Mouse (Mus musculus) spleen, adult 2 months (tissue): ENCODE measurements at regions not wholly inside any gene's neighbourhood (a gene's known extent, or its start where the extent isn't known, plus 50 kb on each side); places are given as distances from the start of the nearest gene placed in this dataset.

Experiments used
- DNase-seq, 2 experiments: peaks; one replicate each; pipeline versions ENCODE4 v3.0.0 to v3.0.0-alpha.2; 2012 to 2021; ENCODE audit warnings: low spot score in 2 of 2, low read depth in 1 of 2
- H3K27ac ChIP-seq: fragments of 200-500 bp; 2 replicates; pipeline ENCODE4 v1.5.1; 2012; ENCODE audit warnings: low read length, inconsistent platforms; ENCODE audit not compliant: insufficient read depth
- H3K27me3 ChIP-seq: fragments of 200-500 bp; 2 replicates; pipeline ENCODE4 v1.6.1; 2012; ENCODE audit warnings: mild to moderate bottlenecking, moderate library complexity, low read length, inconsistent platforms; ENCODE audit not compliant: control insufficient read depth, insufficient read depth
- H3K36me3 ChIP-seq: fragments of 200-500 bp; 2 replicates; pipeline ENCODE4 v1.6.1; 2012; ENCODE audit warnings: mild to moderate bottlenecking, low read length, inconsistent platforms; ENCODE audit not compliant: control insufficient read depth, insufficient read depth
- H3K4me1 ChIP-seq: fragments of 200-500 bp; 2 replicates; pipeline ENCODE4 v1.6.1; 2011; ENCODE audit warnings: inconsistent platforms; ENCODE audit not compliant: control insufficient read depth, insufficient read depth, insufficient read length
- H3K4me3 ChIP-seq: fragments of 200-500 bp; 2 replicates; pipeline ENCODE4 v1.5.1; 2011; ENCODE audit warnings: mild to moderate bottlenecking, inconsistent platforms; ENCODE audit not compliant: insufficient read depth, insufficient read length; ENCODE audit errors: extremely low read depth
- CTCF ChIP-seq: fragments of 200-500 bp; IDR thresholded peaks from 2 replicates; pipeline ENCODE4 v1.5.1; 2011; ENCODE audit warnings: mild to moderate bottlenecking, inconsistent platforms; ENCODE audit not compliant: insufficient read depth, insufficient read length, insufficient replicate concordance; ENCODE audit errors: extremely low read depth
- POLR2A ChIP-seq: fragments of 200-500 bp; IDR thresholded peaks from 2 replicates; pipeline ENCODE4 v1.6.1; 2011; ENCODE audit warnings: low read depth, low read length, inconsistent platforms
- WGBS: fragments of 180-500 bp; shearing (Covaris S2); methylation state at CpG from one replicate; pipeline ENCODE4 v1.1.7; 2018; 5-methylcytosine and 5-hydroxymethylcytosine counted together

GRCm38 (mm10) chr14:120660321-120660781 lies 182.1 kb downstream of the Rap2a start:
- WGBS = 74% methylated on average over 6 of the region's 6 CpGs
- no peak for DNase-seq

GRCm38 (mm10) chr14:120661111-120661510 lies 182.9 kb downstream of the Rap2a start:
- TF ChIP-seq CTCF (no peak), POLR2A (no peak)
- Histone ChIP-seq H3K4me1 (no peaks in the 10 kb centered on the region), H3K36me3 (no peaks in the 10 kb centered on the region), H3K27ac (no peak overlapping the region), H3K4me3 (no peak overlapping the region), H3K27me3 (no peaks in the 10 kb centered on the region)
- no peak for DNase-seq
- 77% methylated on average over 5 of the region's 5 CpGs for WGBS

More at GRCm38 (mm10) chr14:120660321-120660781, 182.1 kb downstream of the Rap2a start:
- Histone ChIP-seq H3K4me1 (no peaks in the 10 kb centered on the region), H3K36me3 (no peaks in the 10 kb centered on the region), H3K27me3 (no peaks in the 10 kb centered on the region), H3K4me3 (no peak overlapping the region), H3K27ac (no peak overlapping the region)
- TF ChIP-seq CTCF (no peak), POLR2A (no peak)

- no peak for TF ChIP-seq POLR2A
- H3K4me1 ChIP-seq = no peaks in the 10 kb centered on the region
- no peaks in the 10 kb centered on the region for H3K36me3 ChIP-seq
- no peaks in the 10 kb centered on the region for H3K27me3 ChIP-seq
- 71% methylated on average over 5 of the region's 5 CpGs for WGBS
- H3K27ac ChIP-seq = no peak overlapping the region
- no peak overlapping the region for H3K4me3 ChIP-seq
- DNase-seq = no peak
Measured at GRCm38 (mm10) chr14:120669665-120670064, 191.4 kb downstream of the Rap2a start.

GRCm38 (mm10) chr14:120675752-120676151 lies 197.5 kb downstream of the Rap2a start:
- no peak for DNase-seq
- Histone ChIP-seq H3K4me3 (no peak overlapping the region), H3K4me1 (no peaks in the 10 kb centered on the region), H3K27ac (no peak overlapping the region), H3K27me3 (no peaks in the 10 kb centered on the region), H3K36me3 (no peaks in the 10 kb centered on the region)
- no peak for TF ChIP-seq CTCF
- TF ChIP-seq POLR2A = no peak
- WGBS = 81% methylated on average over 2 of the region's 2 CpGs

GRCm38 (mm10) chr14:120678533-120678932 lies 200.3 kb downstream of the Rap2a start:
- no peaks in the 10 kb centered on the region for H3K27me3 ChIP-seq
- TF ChIP-seq POLR2A = no peak
- no peak for TF ChIP-seq CTCF
- DNase-seq = no peak
- H3K27ac ChIP-seq = no peak overlapping the region
- WGBS = 72% methylated on average over 9 of the region's 9 CpGs
- no peaks in the 10 kb centered on the region for H3K4me1 ChIP-seq
- H3K36me3 ChIP-seq = no peaks in the 10 kb centered on the region
- H3K4me3 ChIP-seq = no peak overlapping the region

- WGBS = 81% methylated on average over 2 of the region's 2 CpGs
- Histone ChIP-seq H3K36me3 (no peaks in the 10 kb centered on the region), H3K4me1 (no peaks in the 10 kb centered on the region), H3K27ac (no peak overlapping the region), H3K27me3 (no peaks in the 10 kb centered on the region), H3K4me3 (no peak overlapping the region)
- TF ChIP-seq POLR2A (no peak), CTCF (no peak)
- DNase-seq = no peak
Measured at GRCm38 (mm10) chr14:120679072-120679471, 200.8 kb downstream of the Rap2a start.

GRCm38 (mm10) chr14:120680272-120680671 lies 202.0 kb downstream of the Rap2a start:
- Histone ChIP-seq H3K27ac (no peak overlapping the region), H3K4me3 (no peak overlapping the region), H3K27me3 (no peaks in the 10 kb centered on the region), H3K4me1 (no peaks in the 10 kb centered on the region), H3K36me3 (no peaks in the 10 kb centered on the region)
- WGBS = 92% methylated on average over 2 of the region's 2 CpGs
- DNase-seq = no peak
- no peak for TF ChIP-seq POLR2A
- TF ChIP-seq CTCF = no peak
